Mouse (Mus musculus) heart, embryonic 10.5 days (tissue): Measurements from ENCODE around the gene Naa16. TPM values are rescaled to one million over a fixed set of nuclear protein-coding genes. Genes with fewer than 3 reads are reported as not detected.

Source experiments
- DNase-seq: peaks from one replicate; pipeline ENCODE4 v3.0.0-alpha.2; 2017; ENCODE audit warnings: low spot score
- H3K27ac ChIP-seq: fragments of 300-500 bp; sonication (generic); 2 replicates; pipeline ENCODE4 v1.5.1; 2016; ENCODE audit warnings: mild to moderate bottlenecking
- H3K27me3 ChIP-seq: fragments of 300-500 bp; sonication (generic); 2 replicates; pipeline ENCODE4 v1.6.1; 2016; ENCODE audit warnings: mild to moderate bottlenecking; ENCODE audit not compliant: poor library complexity, insufficient read depth, severe bottlenecking
- H3K36me3 ChIP-seq: fragments of 300-500 bp; sonication (generic); 2 replicates; pipeline ENCODE4 v1.6.1; 2016; ENCODE audit warnings: mild to moderate bottlenecking, moderate library complexity
- H3K4me1 ChIP-seq: fragments of 300-500 bp; sonication (generic); 2 replicates; pipeline ENCODE4 v1.6.1; 2016; ENCODE audit warnings: mild to moderate bottlenecking
- H3K4me3 ChIP-seq: fragments of 300-500 bp; sonication (generic); 2 replicates; pipeline ENCODE4 v1.5.1; 2016; ENCODE audit warnings: mild to moderate bottlenecking, moderate library complexity
- H3K9me3 ChIP-seq: fragments of 300-500 bp; sonication (generic); 2 replicates; pipeline ENCODE4 v1.6.1; 2016; ENCODE audit warnings: mild to moderate bottlenecking, moderate library complexity
- WGBS: fragments of 180-500 bp; shearing (Covaris S2); methylation state at CpG from one replicate; pipeline ENCODE4 v1.1.7; 2016; 5-methylcytosine and 5-hydroxymethylcytosine counted together
- polyA plus RNA-seq: library from polyadenylated mRNA; unstranded; fragments of >200 nt; fragmentation: Nextera tagmentation; extraction: Ambion mirVana; gene quantifications from 2 replicates; pipeline ENCODE4 v1.2.1, GENCODE M21; 2016

The Naa16 gene
- polyA plus RNA-seq, 1 experiment from 2014 or later, result 30.2 TPM

DNA sequence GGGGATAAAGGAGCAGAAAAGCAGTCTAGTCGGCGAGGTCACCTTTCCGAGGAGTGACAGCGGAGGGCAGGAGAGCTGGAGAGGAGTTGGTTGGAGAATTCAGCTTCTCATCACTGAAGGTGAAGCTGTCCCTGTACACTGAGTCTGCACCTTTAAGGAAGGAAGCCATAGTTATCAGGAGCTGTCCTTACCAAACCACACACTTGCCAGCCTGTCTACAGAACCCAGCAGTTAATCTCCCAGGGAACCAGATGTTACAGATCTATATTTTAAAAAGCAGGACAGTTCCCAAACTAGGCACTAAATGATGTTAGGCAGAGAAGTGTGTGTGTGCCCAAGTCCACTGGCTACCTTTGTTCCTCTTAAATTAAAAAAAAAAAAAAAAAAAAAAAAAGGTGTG is 98.9 kb downstream of the Naa16 start:
- peaks cover 34% of the 10 kb centered on the region for H3K4me1 ChIP-seq
- WGBS, result 82% methylated on average over 4 of the region's 4 CpGs
- H3K4me3 ChIP-seq, result no peak overlapping the region
- H3K9me3 ChIP-seq, result no peaks in the 10 kb centered on the region
- H3K27me3 ChIP-seq, result no peaks in the 10 kb centered on the region
- no peaks in the 10 kb centered on the region for H3K36me3 ChIP-seq
- no peak overlapping the region for H3K27ac ChIP-seq
- no peak for DNase-seq

DNA sequence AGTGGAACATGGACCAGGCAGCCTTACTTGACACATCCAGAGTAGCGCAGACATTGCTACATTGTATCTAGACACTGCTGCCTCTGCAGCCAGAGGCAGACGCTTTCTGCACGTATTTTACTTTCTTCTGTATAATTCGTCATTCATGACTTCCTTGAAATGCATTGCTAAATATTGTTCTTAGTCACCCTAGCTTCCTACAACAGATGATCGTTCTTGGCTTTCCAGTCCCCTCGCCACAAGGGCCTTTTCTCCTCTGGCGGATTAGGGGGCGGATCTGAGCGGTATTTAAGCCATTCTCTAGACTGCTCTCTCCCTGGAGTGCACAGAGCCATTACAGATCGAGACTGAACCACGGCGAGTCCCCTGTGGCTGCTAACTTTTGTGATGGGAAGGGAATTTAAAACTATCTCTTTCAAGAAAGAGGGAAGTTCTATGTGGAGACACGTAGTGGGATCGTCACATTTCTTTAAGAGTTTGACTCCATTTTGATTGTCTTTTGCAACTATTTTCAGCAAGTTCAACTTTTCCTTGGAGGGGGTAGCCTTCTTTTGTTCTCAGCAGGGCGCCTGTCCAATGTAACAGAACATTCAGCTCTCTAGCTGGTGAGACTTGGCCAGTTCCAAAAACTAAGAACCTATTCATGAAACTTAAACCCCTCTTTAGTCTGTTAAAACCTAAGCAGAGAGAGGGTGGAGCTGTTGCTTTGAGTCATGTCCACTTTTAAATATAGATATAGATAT is 99.7 kb downstream of the Naa16 start:
- H3K4me1 ChIP-seq, result peaks cover 34% of the 10 kb centered on the region
- DNase-seq, result no peak
- no peak overlapping the region for H3K4me3 ChIP-seq
- H3K36me3 ChIP-seq, result no peaks in the 10 kb centered on the region
- 51% methylated on average over 15 of the region's 15 CpGs for WGBS
- H3K9me3 ChIP-seq, result no peaks in the 10 kb centered on the region
- H3K27me3 ChIP-seq, result no peaks in the 10 kb centered on the region
- 0 out of 2 replicates have a peak overlapping the region, but pooled peaks have one; percentile 4 for H3K27ac ChIP-seq

DNA sequence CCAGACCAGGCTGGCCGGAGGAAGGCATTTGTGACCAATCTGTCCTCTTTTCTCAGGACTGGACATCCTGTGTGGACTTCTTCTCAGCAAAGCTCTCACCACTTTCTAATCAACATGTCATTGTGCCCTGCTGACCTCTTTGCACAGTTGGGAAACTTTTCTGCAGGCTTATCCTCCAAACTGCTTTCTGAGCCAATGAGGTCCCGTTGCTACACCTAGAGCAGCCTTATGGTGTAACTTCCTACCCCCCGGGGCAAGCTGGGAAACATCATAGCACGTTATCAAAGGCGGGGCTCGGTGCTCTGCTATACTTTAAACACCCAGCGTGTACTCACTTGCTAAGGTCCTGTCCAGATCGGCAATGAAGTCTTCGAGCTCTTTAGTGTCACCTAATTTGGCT is 100.7 kb downstream of the Naa16 start:
- no peak for DNase-seq
- H3K4me1 ChIP-seq, result peaks cover 34% of the 10 kb centered on the region
- H3K27me3 ChIP-seq, result no peaks in the 10 kb centered on the region
- WGBS, result 18% methylated on average over 9 of the region's 9 CpGs
- H3K36me3 ChIP-seq, result no peaks in the 10 kb centered on the region
- no peaks in the 10 kb centered on the region for H3K9me3 ChIP-seq
- H3K4me3 ChIP-seq, result peak overlapping the region; percentile 24; the same call in 1 of the 2 replicates
- H3K27ac ChIP-seq, result peak overlapping the region; percentile 4; the same call in 1 of the 2 replicates

DNA sequence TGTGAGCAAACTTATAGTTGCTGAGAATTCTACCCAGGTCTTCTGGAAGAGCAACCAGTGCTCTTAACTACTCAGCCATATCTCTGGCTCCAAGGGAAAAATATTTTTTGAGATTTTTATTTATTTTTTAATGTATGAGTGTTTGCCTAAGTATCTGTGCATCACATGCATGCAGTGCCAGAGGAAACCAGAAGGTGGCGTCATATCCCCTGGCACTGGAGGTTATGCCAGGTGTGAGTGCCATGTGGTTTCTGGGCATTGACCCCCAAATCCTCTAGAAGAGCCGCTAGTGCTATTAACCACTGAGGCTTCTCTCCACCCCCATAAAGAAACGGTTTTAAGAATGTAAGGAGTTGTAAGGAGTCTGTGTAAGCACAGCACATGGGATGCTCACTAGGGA is 102.3 kb downstream of the Naa16 start:
- DNase-seq, result no peak
- no peaks in the 10 kb centered on the region for H3K36me3 ChIP-seq
- H3K27me3 ChIP-seq, result no peaks in the 10 kb centered on the region
- 70% methylated on average over 3 of the region's 3 CpGs for WGBS
- H3K4me3 ChIP-seq, result no peak overlapping the region
- H3K27ac ChIP-seq, result no peak overlapping the region
- H3K4me1 ChIP-seq, result peaks cover 30% of the 10 kb centered on the region
- no peaks in the 10 kb centered on the region for H3K9me3 ChIP-seq

DNA sequence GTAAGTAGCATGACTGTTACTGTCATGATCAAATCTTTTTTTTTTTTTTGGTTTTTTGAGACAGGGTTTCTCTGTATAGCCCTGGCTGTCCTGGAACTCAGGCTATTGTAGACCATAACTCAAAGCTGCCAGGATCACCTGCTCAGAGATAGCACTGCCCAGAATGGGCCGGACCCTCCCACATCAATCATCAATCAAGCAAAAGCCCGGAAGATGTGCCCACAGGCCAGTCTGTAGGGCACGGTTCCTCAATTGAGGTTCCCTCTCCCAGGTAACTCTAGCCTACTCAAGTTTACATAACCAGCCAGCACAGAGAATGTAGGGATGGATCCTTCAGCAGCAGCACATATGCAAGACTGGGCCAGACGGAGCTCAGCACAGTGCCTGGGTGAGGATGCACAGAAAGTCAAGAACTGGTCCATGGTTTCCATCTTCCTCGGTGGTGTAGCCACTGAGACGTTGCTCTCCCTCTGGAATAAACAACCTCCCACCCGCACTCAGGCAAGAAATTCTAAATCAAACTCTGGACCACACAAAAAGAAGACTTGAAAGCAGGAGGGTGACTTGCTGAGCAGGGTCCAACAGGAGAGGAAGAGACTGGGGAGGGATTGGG is 103.2 kb downstream of the Naa16 start:
- no peaks in the 10 kb centered on the region for H3K9me3 ChIP-seq
- no peaks in the 10 kb centered on the region for H3K27me3 ChIP-seq
- peaks cover 21% of the 10 kb centered on the region for H3K4me1 ChIP-seq
- 87% methylated on average over 7 of the region's 7 CpGs for WGBS
- no peaks in the 10 kb centered on the region for H3K36me3 ChIP-seq
- H3K4me3 ChIP-seq, result no peak overlapping the region
- DNase-seq, result no peak
- H3K27ac ChIP-seq, result no peak overlapping the region

DNA sequence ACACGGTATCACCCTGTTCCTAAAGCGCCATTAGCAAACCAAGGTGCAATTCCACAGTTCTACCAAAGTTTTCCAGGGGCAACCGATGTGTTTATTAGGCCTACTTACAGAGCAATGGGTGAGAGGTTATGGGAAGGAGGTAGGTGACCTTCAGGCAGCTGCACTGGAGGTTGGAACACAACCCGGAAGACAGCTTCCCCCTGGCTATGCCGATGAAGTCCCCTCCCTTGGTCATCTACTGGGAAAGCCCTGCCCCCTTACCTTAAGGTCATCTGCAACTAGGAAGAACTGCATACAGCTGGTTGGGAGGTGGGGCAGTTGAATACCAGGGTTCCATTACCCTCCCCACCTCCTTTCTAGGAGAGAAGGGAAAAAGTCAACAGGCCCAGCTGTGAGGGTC is 105.0 kb downstream of the Naa16 start:
- H3K4me3 ChIP-seq, result no peak overlapping the region
- no peaks in the 10 kb centered on the region for H3K27me3 ChIP-seq
- H3K36me3 ChIP-seq, result no peaks in the 10 kb centered on the region
- no peaks in the 10 kb centered on the region for H3K9me3 ChIP-seq
- 89% methylated on average over 5 of the region's 5 CpGs for WGBS
- no peak overlapping the region for H3K27ac ChIP-seq
- peaks cover 11% of the 10 kb centered on the region for H3K4me1 ChIP-seq
- DNase-seq, result no peak

DNA sequence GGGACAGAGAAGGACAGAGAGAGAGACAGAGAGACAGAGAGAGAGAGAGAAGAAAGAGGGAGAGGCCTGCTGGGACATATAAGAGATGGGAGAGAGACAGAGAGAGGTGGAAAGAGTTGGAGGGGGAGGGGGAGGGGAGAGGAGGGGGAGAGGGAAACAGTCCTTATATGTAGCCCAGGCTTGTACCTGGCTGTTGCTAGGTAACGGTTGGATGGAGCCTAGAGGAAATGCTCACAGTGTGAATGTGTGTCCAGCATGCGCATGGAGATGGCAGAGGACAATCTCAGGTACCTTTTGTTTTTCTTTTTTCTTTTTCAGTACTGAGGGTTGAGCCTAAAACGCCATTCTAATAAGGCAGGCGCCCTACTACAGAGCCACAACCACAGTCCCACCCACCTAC is 106.0 kb downstream of the Naa16 start:
- 79% methylated on average over 4 of the region's 4 CpGs for WGBS
- H3K4me1 ChIP-seq, result peaks cover 2% of the 10 kb centered on the region
- H3K27me3 ChIP-seq, result no peaks in the 10 kb centered on the region
- H3K36me3 ChIP-seq, result no peaks in the 10 kb centered on the region
- no peaks in the 10 kb centered on the region for H3K9me3 ChIP-seq
- no peak overlapping the region for H3K27ac ChIP-seq
- H3K4me3 ChIP-seq, result no peak overlapping the region
- DNase-seq, result no peak

DNA sequence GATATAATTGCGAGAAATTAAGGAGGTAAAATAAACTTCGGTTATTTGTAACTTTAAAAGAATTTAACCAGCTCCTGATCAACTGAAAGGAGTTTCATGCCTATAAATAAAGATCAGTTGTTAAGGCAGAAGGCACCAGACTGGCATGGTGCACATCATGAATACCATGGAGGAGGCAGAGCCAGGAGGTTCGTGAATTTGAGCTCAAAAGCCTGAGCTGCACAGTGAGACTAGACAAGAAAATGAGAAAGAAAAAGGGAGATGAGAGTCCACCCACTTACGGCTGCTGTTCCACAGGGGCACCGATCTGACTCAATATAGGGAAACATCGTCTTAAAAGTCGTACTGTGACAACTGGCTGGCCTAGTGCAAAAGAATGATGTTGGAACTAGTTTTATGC is 106.6 kb downstream of the Naa16 start:
- no peak for DNase-seq
- H3K27ac ChIP-seq, result no peak overlapping the region
- no peak overlapping the region for H3K4me3 ChIP-seq
- no peaks in the 10 kb centered on the region for H3K9me3 ChIP-seq
- WGBS, result 89% methylated on average over 7 of the region's 7 CpGs
- no peaks in the 10 kb centered on the region for H3K36me3 ChIP-seq
- H3K4me1 ChIP-seq, result no peaks in the 10 kb centered on the region
- H3K27me3 ChIP-seq, result no peaks in the 10 kb centered on the region

DNA sequence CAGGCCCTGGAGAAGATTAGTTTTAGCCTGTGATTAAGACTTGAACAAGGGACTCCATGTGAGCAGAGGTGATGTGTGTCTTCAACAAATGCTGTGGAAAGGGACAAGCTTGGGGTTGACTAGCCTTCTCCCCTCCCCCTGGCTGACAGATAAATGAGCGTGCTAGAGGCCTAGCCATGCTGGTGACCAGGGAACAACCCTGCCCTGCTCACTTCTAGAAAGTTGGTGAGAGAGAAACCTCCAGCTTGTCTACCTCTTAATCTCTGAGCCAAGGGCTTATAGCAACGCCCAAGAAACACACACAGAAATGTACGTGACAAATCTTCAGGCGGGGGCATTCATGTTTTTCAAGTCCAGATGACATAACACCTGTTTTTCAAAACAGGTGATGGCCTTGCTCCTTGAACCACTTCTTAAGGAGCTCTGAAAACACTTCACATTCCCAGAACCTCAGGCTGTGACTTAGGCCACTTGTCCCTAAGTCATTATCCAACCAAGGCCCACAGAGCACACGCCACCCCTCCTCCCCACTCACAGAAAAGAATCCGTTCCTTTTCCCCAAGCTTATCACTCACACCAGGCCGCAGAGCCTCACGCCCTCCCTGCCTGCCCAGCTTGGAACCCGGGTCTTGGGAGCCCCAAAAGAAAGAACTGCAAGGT is 108.6 kb downstream of the Naa16 start:
- 69% methylated on average over 9 of the region's 9 CpGs for WGBS
- Histone ChIP-seq H3K4me1 (peaks cover 11% of the 10 kb centered on the region), H3K9me3 (no peaks in the 10 kb centered on the region), H3K27ac (no peak overlapping the region), H3K36me3 (no peaks in the 10 kb centered on the region), H3K4me3 (no peak overlapping the region), H3K27me3 (no peaks in the 10 kb centered on the region)
- DNase-seq, result no peak

DNA sequence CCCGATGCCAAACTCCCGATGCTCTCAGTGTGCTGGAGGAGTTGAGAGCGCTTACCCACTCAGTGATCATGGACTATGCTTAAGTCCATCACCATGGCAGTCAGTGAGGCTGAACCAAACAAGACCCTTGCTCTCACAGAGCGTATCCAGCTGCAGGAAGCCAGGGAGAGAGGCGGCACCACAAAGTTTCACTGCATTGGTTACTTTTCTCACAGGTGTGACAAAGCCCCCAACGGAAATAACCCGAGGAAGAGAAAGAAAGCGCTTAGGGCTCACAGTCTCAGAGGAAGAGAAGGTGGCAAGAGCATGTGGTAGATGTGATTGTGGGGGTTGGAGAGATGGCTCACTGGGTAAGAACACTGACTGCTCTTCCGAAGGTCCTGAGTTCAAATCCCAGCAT is 110.1 kb downstream of the Naa16 start:
- Histone ChIP-seq H3K27ac (no peak overlapping the region), H3K27me3 (no peaks in the 10 kb centered on the region), H3K4me3 (no peak overlapping the region), H3K4me1 (peaks cover 24% of the 10 kb centered on the region), H3K36me3 (no peaks in the 10 kb centered on the region), H3K9me3 (no peaks in the 10 kb centered on the region)
- 86% methylated on average over 9 of the region's 9 CpGs for WGBS
- no peak for DNase-seq

DNA sequence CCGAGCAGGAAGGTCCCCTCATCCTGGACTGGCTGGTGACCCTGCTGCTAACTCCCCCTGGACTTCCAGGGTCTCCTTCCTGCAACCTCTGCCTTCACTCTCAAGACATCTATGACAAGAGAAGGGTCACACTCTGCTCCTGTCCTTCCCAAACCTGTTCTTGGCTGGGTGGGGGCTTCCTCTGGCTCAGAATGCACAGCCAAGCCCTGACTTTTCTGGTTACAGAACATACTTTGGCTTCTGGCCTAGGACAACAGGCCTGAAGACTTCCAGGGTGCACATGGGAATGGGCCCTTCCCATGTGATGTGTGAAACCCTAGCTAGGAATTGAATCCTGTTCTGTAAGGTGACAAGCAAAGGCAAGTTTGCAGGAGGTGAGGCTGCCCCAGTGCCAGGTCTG is 111.1 kb downstream of the Naa16 start:
- 76% methylated on average over 1 of the region's 1 CpGs for WGBS
- no peaks in the 10 kb centered on the region for H3K27me3 ChIP-seq
- no peak overlapping the region for H3K27ac ChIP-seq
- H3K4me3 ChIP-seq, result no peak overlapping the region
- H3K36me3 ChIP-seq, result no peaks in the 10 kb centered on the region
- no peaks in the 10 kb centered on the region for H3K9me3 ChIP-seq
- DNase-seq, result no peak
- H3K4me1 ChIP-seq, result peaks cover 27% of the 10 kb centered on the region

DNA sequence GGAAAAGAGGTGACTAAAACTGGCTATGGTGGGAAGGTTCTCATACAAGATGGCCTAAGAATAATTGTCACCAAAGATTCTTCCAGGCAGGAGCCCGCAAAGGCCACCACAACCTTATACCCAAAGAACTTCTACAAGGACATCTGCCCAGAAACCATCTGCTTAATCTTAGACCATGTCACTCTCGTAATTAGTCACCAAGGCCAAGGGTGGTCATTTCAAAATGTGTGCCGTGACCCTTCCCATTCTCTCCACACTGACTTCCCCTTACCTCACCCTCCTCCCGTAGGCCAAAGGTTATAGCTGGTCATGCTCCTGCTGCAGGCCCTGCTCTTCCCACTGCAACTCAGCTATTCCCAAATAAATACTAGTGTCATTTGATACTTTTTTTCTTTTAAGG is 111.7 kb downstream of the Naa16 start:
- DNase-seq, result no peak
- H3K27ac ChIP-seq, result no peak overlapping the region
- 82% methylated on average over 4 of the region's 4 CpGs for WGBS
- no peaks in the 10 kb centered on the region for H3K27me3 ChIP-seq
- no peaks in the 10 kb centered on the region for H3K9me3 ChIP-seq
- H3K4me3 ChIP-seq, result no peak overlapping the region
- peaks cover 28% of the 10 kb centered on the region for H3K4me1 ChIP-seq
- H3K36me3 ChIP-seq, result no peaks in the 10 kb centered on the region

DNA sequence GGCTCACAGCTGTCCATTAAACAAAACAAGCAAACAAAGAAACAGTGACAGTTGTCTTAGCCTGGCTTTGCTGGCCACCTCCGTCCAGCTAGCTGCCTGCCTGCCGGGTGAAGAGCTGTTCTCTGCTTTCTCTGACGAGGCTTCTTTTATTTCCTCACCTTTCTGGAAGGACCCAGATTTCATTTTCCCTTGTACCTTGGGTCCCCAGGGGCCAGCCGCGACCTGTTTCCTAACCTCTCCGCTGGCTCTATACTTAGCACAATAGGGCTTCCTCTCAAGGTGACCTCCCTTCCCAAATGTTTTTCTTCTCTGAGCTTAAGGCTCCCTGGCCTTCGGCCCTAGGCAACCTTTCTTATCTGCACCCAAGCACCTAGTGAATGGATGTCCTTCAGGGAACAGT is 112.7 kb downstream of the Naa16 start:
- Histone ChIP-seq H3K27me3 (no peaks in the 10 kb centered on the region), H3K9me3 (no peaks in the 10 kb centered on the region), H3K27ac (0 out of 2 replicates have a peak overlapping the region, but pooled peaks have one; percentile 11), H3K4me1 (peaks cover 36% of the 10 kb centered on the region), H3K4me3 (no peak overlapping the region), H3K36me3 (no peaks in the 10 kb centered on the region)
- 24% methylated on average over 7 of the region's 7 CpGs for WGBS
- DNase-seq, result no peak
